Mouse (Mus musculus): ENCODE results near the gene Ltbp2. TPM values are rescaled to one million over a fixed set of nuclear protein-coding genes. Genes with fewer than 3 reads are reported as not detected.
A peak's percentile ranks its signal among the peaks of the same experiment; 100 is the strongest.

Ltbp2 gene
- total and polyA plus RNA-seq, 2 experiments from 2014 or later = 1.1 to 8.1 TPM

GRCm38 (mm10) chr12:84801532-84802110 lies 74.7 kb downstream of the Ltbp2 start:
- peak; percentile 10 for DNase-seq (ENCODE audit: low spot score)
- H3K27me3 ChIP-seq (ENCODE audit: control insufficient read depth, insufficient read depth, low read length) = peaks cover 93% of the 10 kb centered on the region
- TF ChIP-seq EP300 (IDR thresholded peaks at IDR 0.05; ENCODE audit: low read depth) = no peak
- TF ChIP-seq CTCF (IDR thresholded peaks at IDR 0.05; ENCODE audit: low read depth) = no peak

DNA sequence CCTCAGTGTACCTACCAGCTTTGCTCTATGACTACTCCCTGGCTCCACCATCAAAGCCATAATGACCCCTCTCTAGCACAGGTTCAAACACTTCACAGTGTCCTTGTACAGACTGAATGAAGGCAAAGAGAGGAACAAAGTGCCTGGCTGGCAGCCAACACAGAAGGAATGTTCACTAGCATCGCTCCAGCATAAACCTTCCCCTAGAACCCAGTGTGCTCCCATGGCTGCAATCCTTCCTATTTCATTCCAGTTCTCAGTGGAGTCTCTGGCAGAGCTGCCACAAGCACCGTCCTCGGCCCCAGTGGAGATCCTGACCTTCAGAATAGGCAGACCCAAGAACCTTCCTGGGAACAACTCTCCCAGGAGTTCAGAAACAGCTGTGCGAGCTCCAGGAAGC lies 75.9 kb downstream of the Ltbp2 start:
- Histone ChIP-seq H3K4me2 (ENCODE audit: low read depth, low read length) (no peak overlapping the region), H3K9ac (replicated peaks; ENCODE audit: low read depth, low read length) (no peak overlapping the region), H3K27me3 (ENCODE audit: control insufficient read depth, insufficient read depth, low read length) (peaks cover 93% of the 10 kb centered on the region), H3K9me3 (replicated peaks; ENCODE audit: control insufficient read depth, low read length) (no peaks in the 10 kb centered on the region), H3K27ac (ENCODE audit: low read depth) (no peak overlapping the region), H3K4me3 (ENCODE audit: low read depth, low read length) (no peak overlapping the region), H3K36me3 (replicated peaks; ENCODE audit: control insufficient read depth, insufficient read depth, low read length) (no peaks in the 10 kb centered on the region), H3K4me1 (ENCODE audit: control insufficient read depth, insufficient read depth) (peaks cover 5% of the 10 kb centered on the region)
- 24% methylated on average over 4 of the region's 4 CpGs for WGBS
- ATAC-seq (ENCODE audit: insufficient read depth, low read depth) (peak; percentile 62), DNase-seq (ENCODE audit: low spot score) (peak; percentile 65)
- no peak for TF ChIP-seq CTCF (IDR thresholded peaks at IDR 0.05; ENCODE audit: low read depth)
- no peak for TF ChIP-seq EP300 (IDR thresholded peaks at IDR 0.05; ENCODE audit: low read depth)

More at GRCm38 (mm10) chr12:84801532-84802110, 74.7 kb downstream of the Ltbp2 start:
- no peak overlapping the region for H3K4me2 ChIP-seq (ENCODE audit: low read depth, low read length)
- WGBS = 60% methylated on average over 13 of the region's 13 CpGs
- H3K9me3 ChIP-seq (replicated peaks; ENCODE audit: control insufficient read depth, low read length) = no peaks in the 10 kb centered on the region
- no peak; the same call in 1 of the 2 replicates for ATAC-seq (ENCODE audit: insufficient read depth, low read depth)
- H3K9ac ChIP-seq (replicated peaks; ENCODE audit: low read depth, low read length) = no peak overlapping the region
- H3K4me1 ChIP-seq (ENCODE audit: control insufficient read depth, insufficient read depth) = peaks cover 11% of the 10 kb centered on the region
- H3K36me3 ChIP-seq (replicated peaks; ENCODE audit: control insufficient read depth, insufficient read depth, low read length) = no peaks in the 10 kb centered on the region
- no peak overlapping the region for H3K4me3 ChIP-seq (ENCODE audit: low read depth, low read length)
- no peak overlapping the region for H3K27ac ChIP-seq (ENCODE audit: low read depth)

DNA sequence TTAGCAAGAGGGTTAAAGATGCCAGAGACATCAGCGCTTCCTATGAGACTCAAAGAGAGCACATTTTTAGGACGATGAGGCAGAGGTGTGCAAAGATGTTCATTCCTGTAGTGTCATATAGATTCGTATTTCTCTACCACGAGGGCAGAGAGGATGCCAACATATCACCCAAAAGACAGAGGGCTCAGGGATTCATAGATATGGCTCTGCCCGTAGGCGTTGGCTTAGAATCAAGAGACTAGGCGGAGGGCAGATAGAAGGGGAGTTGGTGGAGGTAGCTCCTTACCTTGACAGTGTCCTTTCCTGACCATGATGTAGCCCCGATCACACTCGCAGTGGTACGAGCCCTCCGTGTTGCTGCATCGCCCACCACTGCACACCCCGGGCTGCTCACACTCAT lies 77.2 kb downstream of the Ltbp2 start:
- Histone ChIP-seq H3K27me3 (ENCODE audit: control insufficient read depth, insufficient read depth, low read length) (peaks cover 93% of the 10 kb centered on the region), H3K4me2 (ENCODE audit: low read depth, low read length) (no peak overlapping the region)
- 85% methylated on average over 13 of the region's 13 CpGs for WGBS

GRCm38 (mm10) chr12:84794647-84795046 lies 81.7 kb downstream of the Ltbp2 start:
- Histone ChIP-seq H3K4me3 (ENCODE audit: low read depth, low read length) (no peak overlapping the region), H3K9me3 (replicated peaks; ENCODE audit: control insufficient read depth, low read length) (no peaks in the 10 kb centered on the region), H3K27me3 (ENCODE audit: control insufficient read depth, insufficient read depth, low read length) (peaks cover 100% of the 10 kb centered on the region), H3K27ac (ENCODE audit: low read depth) (no peak overlapping the region), H3K36me3 (replicated peaks; ENCODE audit: control insufficient read depth, insufficient read depth, low read length) (no peaks in the 10 kb centered on the region), H3K9ac (replicated peaks; ENCODE audit: low read depth, low read length) (no peak overlapping the region), H3K4me1 (ENCODE audit: control insufficient read depth, insufficient read depth) (no peaks in the 10 kb centered on the region), H3K4me2 (ENCODE audit: low read depth, low read length) (no peak overlapping the region)
- 70% methylated on average over 8 of the region's 8 CpGs for WGBS
- TF ChIP-seq EP300 (IDR thresholded peaks at IDR 0.05; ENCODE audit: low read depth) = no peak
- no peak for TF ChIP-seq CTCF (IDR thresholded peaks at IDR 0.05; ENCODE audit: low read depth)
- no peak for DNase-seq (ENCODE audit: low spot score)
- no peak for ATAC-seq (ENCODE audit: insufficient read depth, low read depth)

More for the DNA sequence above, 77.2 kb downstream of the Ltbp2 start:
- Histone ChIP-seq H3K27ac (ENCODE audit: low read depth) (no peak overlapping the region), H3K9me3 (replicated peaks; ENCODE audit: control insufficient read depth, low read length) (no peaks in the 10 kb centered on the region), H3K4me1 (ENCODE audit: control insufficient read depth, insufficient read depth) (no peaks in the 10 kb centered on the region), H3K36me3 (replicated peaks; ENCODE audit: control insufficient read depth, insufficient read depth, low read length) (no peaks in the 10 kb centered on the region), H3K4me3 (ENCODE audit: low read depth, low read length) (no peak overlapping the region), H3K9ac (replicated peaks; ENCODE audit: low read depth, low read length) (no peak overlapping the region)
- DNase-seq (ENCODE audit: low spot score) = no peak
- ATAC-seq (ENCODE audit: insufficient read depth, low read depth) = no peak
- TF ChIP-seq CTCF (IDR thresholded peaks at IDR 0.05; ENCODE audit: low read depth) (no peak), EP300 (IDR thresholded peaks at IDR 0.05; ENCODE audit: low read depth) (no peak)

DNA sequence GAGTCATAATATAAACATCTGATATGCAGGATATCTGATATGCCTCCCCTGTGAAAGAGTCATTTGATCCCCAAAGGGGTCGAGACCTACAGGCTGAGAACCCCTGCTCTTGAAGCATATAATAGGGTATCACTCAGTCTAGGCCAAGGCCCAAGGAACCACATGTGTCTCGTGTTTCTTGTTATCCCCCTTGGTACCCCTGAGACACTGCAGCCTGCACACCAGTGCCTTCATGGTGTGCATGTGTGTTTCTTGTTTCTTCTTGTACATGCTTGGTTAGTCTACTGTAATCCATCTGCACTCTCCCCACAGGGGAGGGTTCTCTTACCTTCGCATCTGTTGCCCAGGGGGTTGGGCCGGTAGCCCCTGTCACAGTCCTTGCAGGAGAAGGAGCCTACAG lies 83.7 kb downstream of the Ltbp2 start:
- TF ChIP-seq EP300 (IDR thresholded peaks at IDR 0.05; ENCODE audit: low read depth) (no peak), CTCF (IDR thresholded peaks at IDR 0.05; ENCODE audit: low read depth) (no peak)
- Histone ChIP-seq H3K4me1 (ENCODE audit: control insufficient read depth, insufficient read depth) (no peaks in the 10 kb centered on the region), H3K27ac (ENCODE audit: low read depth) (no peak overlapping the region), H3K9ac (replicated peaks; ENCODE audit: low read depth, low read length) (no peak overlapping the region), H3K9me3 (replicated peaks; ENCODE audit: control insufficient read depth, low read length) (no peaks in the 10 kb centered on the region), H3K27me3 (ENCODE audit: control insufficient read depth, insufficient read depth, low read length) (peaks cover 98% of the 10 kb centered on the region), H3K4me3 (ENCODE audit: low read depth, low read length) (no peak overlapping the region), H3K4me2 (ENCODE audit: low read depth, low read length) (no peak overlapping the region), H3K36me3 (replicated peaks; ENCODE audit: control insufficient read depth, insufficient read depth, low read length) (no peaks in the 10 kb centered on the region)
- no peak for ATAC-seq (ENCODE audit: insufficient read depth, low read depth)
- 71% methylated on average over 4 of the region's 4 CpGs for WGBS
- DNase-seq (ENCODE audit: low spot score) = no peak

DNA sequence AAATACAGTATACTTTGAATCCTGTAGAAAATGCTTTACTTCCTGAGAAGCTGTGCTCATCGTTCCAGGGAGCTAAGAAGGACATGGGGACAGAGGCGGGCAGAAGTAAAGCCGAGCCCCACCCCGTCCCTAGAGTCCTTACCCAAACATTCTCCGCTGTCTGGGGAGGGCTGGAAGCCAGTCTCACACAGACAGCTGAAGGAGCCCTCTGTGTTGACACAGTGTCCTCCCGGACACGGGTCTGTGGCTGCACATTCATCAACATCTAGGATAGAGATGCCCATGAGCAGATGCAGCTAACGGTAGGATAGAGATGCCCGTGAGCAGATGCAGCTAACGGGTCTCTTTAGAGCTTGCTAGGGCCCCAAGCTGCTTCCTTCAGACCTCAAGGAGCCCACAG lies 85.5 kb downstream of the Ltbp2 start:
- Histone ChIP-seq H3K9ac (replicated peaks; ENCODE audit: low read depth, low read length) (no peak overlapping the region), H3K36me3 (replicated peaks; ENCODE audit: control insufficient read depth, insufficient read depth, low read length) (no peaks in the 10 kb centered on the region), H3K27ac (ENCODE audit: low read depth) (no peak overlapping the region), H3K9me3 (replicated peaks; ENCODE audit: control insufficient read depth, low read length) (no peaks in the 10 kb centered on the region), H3K4me3 (ENCODE audit: low read depth, low read length) (no peak overlapping the region), H3K4me1 (ENCODE audit: control insufficient read depth, insufficient read depth) (no peaks in the 10 kb centered on the region), H3K4me2 (ENCODE audit: low read depth, low read length) (no peak overlapping the region), H3K27me3 (ENCODE audit: control insufficient read depth, insufficient read depth, low read length) (peaks cover 97% of the 10 kb centered on the region)
- DNase-seq (ENCODE audit: low spot score) (no peak), ATAC-seq (ENCODE audit: insufficient read depth, low read depth) (no peak)
- TF ChIP-seq EP300 (IDR thresholded peaks at IDR 0.05; ENCODE audit: low read depth) = no peak
- TF ChIP-seq CTCF (IDR thresholded peaks at IDR 0.05; ENCODE audit: low read depth) = no peak
- whole genome bisulfite sequencing = 43% methylated on average over 10 of the region's 10 CpGs
